Mouse (Mus musculus): ENCODE measurements at regions not wholly inside any gene's neighbourhood (a gene's known extent, or its start where the extent isn't known, plus 50 kb on each side); places are given as distances from the start of the nearest gene placed in this dataset.

DNA sequence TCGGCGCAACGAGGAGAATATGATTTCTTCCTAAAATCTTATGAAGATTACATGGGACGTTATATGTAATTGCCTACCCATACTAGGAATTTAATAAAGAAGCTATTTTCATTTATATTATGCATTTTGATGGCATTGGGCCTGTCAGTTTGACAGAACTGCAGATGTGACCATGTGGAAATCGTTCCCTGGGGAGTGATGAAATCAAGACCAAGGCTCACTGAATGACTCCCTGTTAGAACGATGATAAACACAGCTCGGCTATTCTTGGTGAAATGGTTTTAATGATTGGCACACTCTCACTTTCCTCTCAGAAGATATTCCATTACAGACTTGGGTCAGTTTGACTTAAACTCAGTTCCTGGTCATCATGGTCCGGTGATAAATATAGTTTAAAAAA, 246.4 kb downstream of the Btg1 start:
- no peak for DNase-seq

DNA sequence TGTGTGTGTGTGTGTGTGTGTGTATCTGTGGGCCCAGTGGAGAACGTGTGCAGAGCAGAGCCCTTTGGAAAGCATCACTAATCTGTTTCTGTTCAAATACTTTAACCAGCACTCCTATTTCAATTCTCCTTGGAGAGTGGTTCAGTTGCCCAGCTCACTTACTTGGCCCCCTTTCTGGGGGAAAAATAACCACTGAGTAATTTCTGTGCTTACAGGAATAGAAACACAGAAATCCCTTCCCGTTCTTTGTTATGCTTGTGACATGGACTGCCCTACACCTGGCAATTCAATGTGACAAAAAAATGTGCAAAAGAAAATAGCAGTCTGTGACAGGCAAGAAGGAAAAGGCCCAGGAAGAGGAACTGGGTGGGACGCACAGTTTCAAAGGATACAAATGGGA, 249.7 kb downstream of the Btg1 start:
- no peak for DNase-seq

DNA sequence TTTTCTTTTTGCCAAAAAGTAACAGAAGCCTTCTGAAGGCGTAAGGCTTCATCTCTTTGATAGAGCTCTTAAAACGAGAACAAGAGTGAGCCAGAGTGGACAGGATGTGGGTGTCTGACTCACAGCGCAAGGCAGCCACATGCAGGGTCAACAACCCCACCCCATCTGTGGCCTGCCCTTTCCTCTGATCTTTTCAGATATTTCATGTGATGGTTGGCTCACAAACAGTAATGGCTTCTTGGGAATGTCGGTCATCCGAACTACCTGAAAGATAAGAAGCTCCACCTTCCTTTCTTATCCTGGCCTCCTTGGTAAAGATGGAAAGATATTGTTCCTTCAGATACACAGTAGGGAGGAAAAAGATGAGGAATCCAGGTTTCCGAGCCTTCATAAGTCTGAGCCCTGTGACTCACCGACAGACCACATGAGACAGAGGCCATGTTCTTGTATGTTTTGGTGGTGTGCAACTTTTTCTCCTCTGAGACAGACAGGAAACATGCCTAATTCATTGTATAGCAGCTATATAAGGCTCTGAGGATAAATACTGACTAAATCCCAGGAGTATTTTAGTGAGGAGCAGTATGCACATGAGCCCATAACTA, 254.9 kb downstream of the Btg1 start:
- DNase-seq = no peak

DNA sequence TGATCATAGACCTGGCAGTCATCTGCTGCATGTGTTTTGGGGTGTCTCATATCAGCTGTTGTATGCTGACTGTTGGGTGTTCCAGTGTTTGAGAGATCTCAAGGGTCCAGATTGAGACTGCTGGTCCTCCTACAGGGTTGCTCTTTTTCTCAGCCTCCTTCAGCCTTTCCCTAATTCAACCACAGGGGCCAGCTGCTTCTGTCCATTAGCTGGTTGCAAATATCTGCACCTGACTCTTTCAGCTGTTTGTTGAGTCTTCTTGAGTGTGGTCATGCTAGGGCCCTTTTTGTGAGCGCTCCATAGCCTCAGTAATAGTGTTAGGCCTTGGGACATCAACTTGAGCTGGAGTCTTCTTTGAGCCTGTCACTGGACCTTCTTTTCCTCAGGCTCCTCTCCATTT, 257.8 kb downstream of the Btg1 start:
- no peak for DNase-seq

DNA sequence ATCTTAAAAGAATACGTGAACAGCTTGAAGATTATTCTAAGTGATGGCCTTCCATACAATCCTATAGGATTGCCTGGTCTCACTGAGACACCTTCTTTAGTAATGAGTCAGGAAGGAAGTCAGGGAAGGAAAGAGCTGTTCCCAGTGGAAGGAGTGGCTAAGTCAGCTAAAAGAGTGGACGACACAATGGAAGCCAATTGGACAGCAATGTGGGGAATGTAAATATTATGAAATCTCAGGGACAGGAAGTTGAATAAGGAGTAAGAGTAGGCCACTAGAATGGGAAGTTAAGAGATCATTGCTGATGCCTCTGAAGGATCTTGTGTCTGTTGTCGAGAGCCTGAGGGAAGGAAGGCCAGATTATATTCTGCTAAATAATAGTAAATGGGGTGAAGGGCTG, 258.9 kb downstream of the Btg1 start:
- no peak for DNase-seq

DNA sequence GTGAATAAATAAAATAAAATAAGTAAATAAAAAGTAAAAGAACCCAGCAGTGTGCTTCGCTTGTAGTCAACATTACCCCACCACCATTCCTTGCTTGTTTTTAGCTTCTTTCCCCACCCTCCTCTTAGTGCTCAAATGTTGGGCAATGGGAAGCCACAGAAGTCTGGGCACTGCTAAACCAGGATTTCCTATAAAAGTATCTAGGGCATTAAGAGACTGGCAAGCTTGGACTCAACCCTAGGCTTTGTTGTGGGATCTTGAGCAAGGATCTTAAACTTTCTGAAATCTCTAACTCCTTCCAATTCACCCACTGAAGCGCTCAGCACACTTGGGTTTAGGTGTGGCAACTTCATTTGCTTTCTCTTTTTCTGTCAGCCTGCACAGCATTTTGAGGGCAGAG, 262.6 kb downstream of the Btg1 start:
- no peak for DNase-seq

DNA sequence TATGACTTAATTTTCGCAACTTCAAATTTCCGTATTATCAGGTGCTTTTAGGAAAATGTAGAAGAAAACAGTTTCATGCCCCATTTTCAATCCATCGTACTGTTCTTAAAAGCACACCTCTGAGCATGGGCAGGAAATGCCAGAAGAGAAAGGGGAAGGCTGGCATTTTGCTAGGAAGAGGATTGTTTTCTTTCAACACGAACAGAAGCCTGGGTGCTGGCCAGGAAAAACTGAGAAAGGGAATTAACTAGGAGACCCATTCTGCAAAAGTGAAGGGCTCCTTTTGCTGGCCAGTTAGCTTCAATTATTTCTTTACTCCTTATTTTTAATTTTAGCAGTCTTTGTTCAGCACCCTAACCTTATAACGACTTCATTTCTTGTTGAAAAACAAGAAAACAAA, 264.0 kb downstream of the Btg1 start:
- DNase-seq = no peak

DNA sequence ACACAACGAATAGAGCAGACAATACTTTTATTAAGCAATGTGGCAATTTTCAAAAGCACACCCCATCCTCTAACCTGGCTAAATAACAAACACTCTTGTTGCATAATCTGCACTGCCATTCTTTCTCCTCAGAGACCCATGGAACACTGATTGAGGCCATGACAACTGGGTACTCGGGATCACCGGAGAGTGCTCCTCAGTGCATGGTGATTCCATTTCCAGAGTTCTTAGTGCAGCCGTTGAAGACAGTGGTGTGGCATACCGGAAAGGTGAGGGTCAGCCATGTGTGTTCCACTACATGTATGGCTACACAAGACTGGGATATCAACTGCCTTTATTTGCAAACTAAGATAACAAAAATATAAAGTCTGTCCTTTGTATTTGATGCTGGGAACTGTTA, 264.4 kb downstream of the Btg1 start:
- no peak for DNase-seq

DNA sequence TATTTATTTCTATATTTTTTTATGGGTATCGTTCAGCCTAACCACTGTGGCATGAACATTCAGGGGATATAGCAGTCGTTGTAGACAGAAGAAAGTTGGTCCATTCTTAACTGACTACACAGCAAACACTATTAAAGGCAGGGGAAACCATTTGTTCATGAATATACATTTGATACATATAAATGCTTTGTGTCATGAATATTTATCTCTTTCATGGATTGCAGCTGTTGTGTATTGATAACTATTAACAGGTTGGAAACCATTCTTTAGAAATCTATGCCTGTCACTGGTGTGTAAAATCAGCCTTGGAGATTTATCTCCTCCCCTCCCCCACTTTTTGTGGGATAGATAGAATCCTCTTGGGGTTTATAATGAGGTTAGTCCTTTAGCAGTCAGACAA, 264.9 kb downstream of the Btg1 start:
- no peak for DNase-seq

DNA sequence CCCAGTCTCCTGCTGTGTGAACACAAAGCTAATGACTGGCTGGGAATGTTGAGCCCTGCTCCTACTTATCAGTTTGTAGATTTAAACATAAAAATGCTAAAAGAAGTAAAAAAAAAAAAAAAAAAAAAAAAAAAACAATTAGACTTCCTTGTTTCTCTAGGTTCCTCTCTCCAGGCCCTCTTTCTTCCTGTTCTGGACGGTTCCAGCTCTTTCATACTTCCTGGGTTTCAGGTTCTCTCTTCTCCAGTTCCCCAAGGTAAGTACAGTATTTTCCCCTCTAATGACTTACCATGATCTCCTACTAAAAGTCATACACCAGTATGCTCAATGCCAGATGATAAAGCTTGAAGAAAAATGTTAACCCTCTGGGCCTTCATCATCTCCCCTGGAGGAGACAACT, 284.3 kb downstream of the Btg1 start:
- no peak for DNase-seq

DNA sequence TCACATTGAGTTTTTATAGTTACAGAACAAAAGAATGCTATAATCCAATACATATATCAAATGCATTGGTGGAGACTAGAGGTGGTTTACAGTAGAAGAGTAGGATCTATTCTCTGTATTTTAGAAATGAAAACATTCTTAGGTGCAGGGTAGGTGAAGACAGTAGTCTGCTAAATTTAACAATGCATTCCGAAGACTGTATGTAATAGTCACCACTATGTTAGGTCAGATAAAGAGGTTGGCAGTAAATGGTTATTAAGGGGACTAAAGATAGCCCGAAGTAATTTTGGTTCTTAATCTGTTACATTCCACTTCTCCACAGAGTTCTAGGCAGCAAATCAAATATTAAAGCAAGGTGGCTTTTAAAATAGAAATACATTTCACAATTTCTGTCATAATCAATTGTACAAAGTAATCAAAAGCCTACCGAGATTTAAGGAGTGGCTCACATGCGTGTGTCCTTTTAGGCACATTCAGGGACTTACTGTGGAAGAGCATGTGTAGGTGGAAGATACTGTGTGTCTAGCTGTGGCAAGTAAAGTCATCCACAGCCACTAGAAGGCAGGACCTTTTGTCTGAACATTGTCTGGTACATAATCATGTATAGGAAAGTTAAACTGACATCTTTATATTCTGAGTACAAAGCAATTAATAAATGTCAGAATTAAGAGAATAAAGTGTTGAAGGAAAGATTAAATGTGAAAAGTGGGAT, 288.4 kb downstream of the Btg1 start:
- no peak for DNase-seq

DNA sequence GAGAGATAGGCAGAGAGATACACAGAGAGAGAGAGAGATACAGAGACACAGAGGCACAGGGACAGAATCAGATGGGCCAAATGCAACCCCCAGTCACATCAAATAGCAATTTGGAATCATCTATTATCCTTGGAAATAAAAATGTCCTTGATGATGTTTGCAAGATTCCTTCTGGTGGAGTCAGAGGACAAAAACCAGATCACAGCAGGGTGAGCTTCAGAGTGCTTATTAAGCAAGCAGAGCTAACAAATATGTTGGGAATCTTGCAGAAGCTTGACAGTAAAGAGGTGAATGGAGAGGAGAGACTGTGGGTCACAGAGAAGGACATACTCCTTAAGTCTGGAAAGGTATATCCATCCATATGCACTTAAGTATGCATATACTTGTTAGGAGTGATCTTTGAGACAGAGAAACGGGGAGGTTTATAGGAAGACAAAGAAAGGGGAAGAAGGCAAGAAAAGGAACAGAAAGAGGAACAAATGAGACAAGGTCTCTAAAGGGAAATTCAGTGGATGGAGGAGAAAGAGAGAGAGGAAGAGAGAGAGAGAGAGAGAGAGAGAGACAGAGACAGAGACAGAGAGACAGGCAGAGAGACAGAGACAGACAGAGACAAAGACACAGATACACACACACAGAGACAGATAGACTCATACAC, 293.0 kb downstream of the Btg1 start:
- no peak for DNase-seq

DNA sequence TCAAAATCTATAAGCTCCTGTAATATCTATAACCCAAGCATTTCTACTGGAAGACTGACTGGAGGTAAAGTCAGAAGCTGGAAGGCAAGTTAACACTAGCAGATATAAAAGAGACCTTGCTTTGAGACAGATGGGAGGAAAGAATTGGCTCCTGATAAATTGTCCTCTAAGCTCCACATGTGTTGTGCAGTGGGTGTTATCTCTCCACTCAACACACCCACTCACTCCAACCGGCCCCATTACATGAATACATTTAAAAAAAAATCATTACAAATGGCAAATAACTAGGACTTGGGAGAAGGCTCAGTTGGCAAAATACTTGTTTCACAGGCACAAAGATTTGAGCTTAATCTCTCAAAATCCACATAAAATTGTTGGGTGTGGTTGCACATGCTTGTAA, 304.4 kb downstream of the Btg1 start:
- DNase-seq = no peak

DNA sequence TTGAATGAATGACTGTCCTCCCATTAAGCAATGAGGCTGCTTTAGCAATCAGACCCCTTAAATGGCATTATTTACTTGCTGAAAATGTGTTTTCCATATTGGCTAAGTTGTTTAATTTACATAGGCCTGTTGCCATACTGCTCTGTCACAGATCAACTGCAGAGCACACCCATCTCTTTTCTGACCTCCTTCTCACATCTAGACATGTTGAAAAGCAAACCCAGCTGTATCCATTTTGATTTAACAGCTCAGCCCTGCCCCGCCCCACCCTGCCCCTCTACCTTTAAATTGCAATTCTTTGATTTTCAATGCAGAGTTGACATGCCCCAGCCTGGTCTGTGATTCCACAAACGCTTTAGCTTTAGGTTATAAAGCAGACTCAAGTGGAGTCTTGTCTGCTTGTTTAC, 307.5 kb downstream of the Btg1 start:
- no peak for DNase-seq

DNA sequence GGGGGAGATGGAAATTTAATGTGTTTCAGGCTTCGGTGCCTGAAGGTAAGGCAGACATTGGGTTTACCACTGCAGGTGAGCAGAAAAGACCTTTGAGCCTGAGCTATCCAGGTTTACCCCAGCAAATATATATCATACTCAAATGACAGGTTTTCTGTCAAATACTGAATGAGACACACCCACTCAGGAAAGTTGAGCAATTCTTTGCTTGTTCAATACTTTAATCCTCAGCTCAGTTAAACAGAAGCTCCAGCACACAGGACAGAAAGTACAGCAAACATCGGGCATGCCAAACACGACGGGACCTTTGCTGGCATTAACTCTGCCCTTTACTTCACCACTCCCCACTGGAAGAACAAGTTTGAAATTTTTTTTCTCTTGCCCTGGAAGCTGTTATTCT, 307.9 kb downstream of the Btg1 start:
- no peak for DNase-seq

DNA sequence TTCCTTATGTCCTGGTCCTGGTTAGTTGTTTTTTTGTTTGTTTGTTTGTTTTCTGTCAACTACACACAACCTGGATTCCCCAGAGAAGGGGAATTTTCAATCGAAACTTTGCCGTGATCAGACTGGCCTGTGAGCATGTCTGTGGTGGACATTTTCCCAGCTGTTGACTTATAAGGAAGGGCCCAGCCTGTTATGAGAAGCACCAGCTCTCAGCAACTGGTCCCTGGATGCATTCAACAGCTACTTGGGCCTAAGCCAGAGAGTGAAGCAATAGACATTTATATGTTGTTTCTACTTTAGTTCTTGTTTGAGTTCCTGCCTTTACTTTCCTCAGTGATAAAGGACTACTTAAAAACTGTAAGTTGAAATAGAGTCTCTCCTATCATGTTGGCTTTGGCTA, 309.0 kb downstream of the Btg1 start:
- no peak for DNase-seq

DNA sequence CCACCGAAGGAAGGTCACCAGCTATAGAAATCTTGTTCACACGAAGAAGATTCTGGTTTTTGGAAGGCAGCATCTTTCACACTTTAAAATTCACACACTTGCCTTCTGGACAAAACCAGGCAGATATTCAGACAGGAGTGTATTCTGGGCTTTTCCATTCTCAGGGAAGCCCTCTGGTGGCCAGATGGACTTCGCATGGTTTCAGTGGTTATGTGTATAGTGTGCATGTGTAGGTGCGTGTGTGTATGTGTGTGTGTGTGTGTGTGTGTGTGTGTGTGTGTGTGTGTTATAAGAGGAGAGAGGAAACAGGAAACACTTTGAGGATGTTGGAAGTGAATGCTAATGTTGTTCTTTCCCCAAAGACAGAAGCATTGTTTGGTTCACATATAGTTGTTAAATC, 317.9 kb downstream of the Btg1 start:
- DNase-seq = peak; percentile 53 to 54

DNA sequence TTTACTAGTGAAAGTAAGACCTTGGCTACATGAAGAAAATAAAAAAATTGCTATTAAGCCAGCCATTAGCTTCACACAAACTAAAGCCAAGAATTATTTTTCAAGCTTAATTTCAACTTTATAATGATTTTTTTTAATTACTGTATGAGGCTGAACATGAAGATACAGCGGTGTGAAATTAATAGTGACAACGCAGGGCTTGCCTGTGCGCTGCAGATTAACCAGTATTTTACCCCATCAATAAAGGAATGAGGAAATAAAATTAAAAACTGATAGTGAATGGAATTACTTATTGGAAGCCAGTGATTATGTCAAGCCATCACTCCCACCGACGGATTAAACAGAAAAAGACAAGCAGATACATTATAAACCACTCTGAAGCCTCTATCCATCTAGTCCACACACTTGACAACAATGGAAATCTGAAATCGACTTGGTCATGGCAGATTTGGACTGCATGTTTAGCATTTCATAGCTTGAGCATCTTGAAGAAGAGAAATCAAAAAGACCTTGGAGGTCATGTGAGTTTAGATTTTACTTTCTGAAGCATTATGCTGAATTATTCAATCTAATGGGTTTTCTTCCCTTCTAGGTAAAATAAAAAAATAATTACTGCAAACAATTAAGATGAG, 324.2 kb downstream of the Btg1 start:
- DNase-seq = no peak

DNA sequence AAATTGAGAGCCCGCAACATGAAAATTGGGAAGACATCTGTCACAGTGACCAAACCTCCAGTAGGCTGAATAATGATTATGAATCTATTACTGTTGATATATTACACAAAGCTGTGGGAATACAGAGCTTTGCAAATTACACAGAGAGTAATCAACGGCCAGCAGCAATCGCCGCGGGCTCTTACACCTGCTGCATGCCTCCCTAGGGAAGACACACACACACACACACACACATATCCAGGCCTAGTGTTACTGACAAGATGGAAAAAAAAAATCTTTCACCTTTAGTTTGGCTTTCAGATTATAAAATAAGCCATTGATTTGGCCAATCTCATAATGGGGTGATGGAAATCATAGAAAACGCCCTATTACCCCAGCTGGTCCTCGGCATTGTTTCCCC, 327.4 kb downstream of the Btg1 start:
- no peak for DNase-seq

DNA sequence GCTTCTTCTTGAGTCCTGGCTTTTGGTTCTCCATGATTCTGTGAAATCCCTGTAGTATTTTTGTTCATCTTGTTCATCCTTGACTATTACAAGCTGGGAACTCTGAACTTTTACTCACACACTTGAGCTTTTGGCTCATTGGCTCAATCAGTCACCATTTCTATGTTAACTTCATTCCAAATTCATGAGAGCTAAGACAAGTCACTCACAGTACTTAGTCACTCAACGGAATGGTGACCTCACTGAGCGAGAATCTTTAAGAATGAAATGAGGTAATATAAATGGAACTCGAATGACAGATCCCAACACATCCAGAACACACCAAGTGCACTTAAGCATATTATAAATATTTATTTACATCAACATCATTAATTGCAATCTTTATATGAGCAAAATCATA, 331.2 kb downstream of the Btg1 start:
- no peak for DNase-seq

DNA sequence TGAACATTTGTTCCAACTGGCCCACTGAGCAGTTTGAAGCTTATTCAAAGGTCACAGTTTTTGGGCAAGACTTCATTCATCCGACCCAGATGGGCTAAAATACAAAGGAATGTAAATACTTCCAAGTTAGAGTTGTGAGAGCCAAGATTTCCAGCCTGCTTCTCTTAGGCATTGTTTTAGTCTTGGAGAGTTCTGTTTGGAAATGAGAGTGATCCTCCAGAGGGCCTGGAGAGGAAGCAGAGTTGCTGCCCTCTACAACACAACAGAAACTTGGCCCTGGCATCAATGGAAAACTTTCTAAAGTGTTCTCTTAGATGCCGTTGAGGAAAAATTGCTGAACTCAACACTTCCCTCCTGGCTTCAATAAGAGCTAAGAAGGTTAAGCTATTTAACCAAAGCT, 332.1 kb downstream of the Btg1 start:
- no peak for DNase-seq

DNA sequence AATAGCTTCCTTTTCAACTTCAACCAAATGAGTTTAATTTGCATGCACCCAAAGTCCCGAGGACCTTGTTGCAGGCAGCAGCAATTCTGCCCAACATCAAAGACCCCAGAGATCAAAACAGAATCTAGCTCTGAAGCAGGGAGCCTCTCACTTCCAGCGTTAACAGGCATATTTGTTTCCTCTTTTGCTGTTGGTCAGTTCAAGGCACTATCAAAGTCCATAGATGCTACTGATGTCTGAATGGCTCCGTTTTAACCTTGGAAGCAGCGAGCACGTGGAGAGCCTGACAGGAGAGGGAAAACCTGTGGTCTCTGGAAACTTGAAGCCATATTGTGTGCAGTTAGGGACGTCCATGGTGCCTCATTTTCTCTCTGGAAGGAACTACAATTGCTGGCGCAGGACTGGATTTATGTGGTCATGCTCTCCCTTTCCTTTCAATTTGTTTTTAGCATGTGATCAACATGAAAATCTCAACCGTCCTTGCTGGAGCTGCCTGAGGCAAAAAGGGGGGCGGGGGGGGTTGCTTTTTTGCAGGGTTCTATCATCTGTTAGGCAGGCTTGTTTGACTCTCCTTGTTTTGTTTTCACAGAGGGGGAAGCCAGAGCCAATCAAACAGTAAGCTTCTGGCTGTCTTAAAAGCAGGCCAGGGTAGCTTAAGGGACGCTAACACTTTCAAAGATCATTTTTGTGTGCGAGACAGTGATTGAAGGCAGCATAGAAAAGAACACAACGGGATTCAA, 338.4 kb downstream of the Btg1 start:
- DNase-seq = peak in 1 of 2 experiments; percentile 2

DNA sequence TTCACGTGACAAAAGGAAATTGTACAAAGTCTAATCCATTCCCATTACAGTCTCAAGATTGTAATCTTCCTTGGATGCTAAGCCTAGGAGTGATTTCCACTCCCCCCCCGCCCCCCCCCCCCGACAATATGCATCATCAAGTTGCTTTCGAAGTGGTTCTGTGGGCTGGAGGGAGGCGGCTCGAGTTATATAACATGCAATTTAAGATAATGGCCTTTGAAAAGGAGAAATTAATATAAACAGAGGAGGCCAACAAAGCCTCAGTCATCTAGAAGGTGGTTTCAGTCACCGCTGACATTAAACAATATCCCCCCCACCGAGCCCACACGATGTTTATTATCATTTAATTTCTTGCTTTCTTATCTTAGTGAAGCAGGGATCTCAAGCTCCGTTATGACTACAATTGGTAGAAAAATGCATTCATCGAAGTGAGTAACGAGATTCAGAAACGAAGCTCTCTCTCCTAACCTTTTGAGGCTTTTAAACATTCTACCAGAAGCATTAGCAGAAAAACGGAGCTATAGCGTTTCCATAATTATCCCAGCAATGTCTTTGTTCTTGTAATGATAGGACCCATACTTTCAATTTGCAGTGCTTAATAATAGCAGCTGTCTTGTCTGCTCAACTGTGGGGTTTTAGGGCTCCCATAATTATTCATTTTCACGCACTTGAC, 339.1 kb downstream of the Btg1 start:
- no peak for DNase-seq

Data from thymus, postnatal 36 days (tissue).